Mouse (Mus musculus) kidney, postnatal 36 days (tissue): ENCODE measurements around the gene Hist1h4k.
A peak's percentile ranks its signal among the peaks of the same experiment; 100 is the strongest.
"Not testable (repeated sequence)": the region's sequence is repeated elsewhere in the genome, so short reads cannot be mapped to it uniquely, and the experiment has no call there.

Experiments used
- DNase-seq, 2 experiments: peaks; one replicate each; pipeline ENCODE4 v3.0.0; 2021 to 2022; ENCODE audit warnings: mixed read lengths in 2 of 2

Gene Hist1h4k

GRCm38 (mm10) chr13:21750159-21751017 lies at the start of gene Hist1h4k:
Gene Hist1h4k, minus strand, starts transcription at chr13:21750505.
- DNase-seq, result peak; percentile 84 to 90

- not testable (repeated sequence) for DNase-seq
These were observed 46.9 kb upstream of the Hist1h4k start for GRCm38 (mm10) chr13:21797163-21797562.

GRCm38 (mm10) chr13:21795584-21795983 lies 45.3 kb upstream of the Hist1h4k start:
- no peak for DNase-seq

GRCm38 (mm10) chr13:21790601-21791283 lies 40.4 kb upstream of the Hist1h4k start:
- DNase-seq, result no peak

GRCm38 (mm10) chr13:21789925-21790324 lies 39.6 kb upstream of the Hist1h4k start:
- DNase-seq, result no peak

GRCm38 (mm10) chr13:21787760-21788593 lies 37.7 kb upstream of the Hist1h4k start:
- DNase-seq, result no peak

GRCm38 (mm10) chr13:21786899-21787629 lies 36.8 kb upstream of the Hist1h4k start, which contains the start of the genes Hist1h2an and Hist1h2bp:
Gene Hist1h2an, minus strand, starts transcription at chr13:21787218.
Gene Hist1h2bp, plus strand, starts transcription at chr13:21787461.
- peak; percentile 76 to 93 for DNase-seq

GRCm38 (mm10) chr13:21786189-21786898 lies 36.0 kb upstream of the Hist1h4k start:
- DNase-seq, result no peak

GRCm38 (mm10) chr13:21784311-21784710 lies 34.0 kb upstream of the Hist1h4k start:
- no peak for DNase-seq

- DNase-seq, result peak in 1 of 2 experiments; percentile 17
These were observed 33.4 kb upstream of the Hist1h4k start for GRCm38 (mm10) chr13:21783734-21784161.

- peak; percentile 46 to 73 for DNase-seq
These were observed 32.9 kb upstream of the Hist1h4k start, which contains the start of gene Hist1h3i for GRCm38 (mm10) chr13:21783255-21783617. Gene Hist1h3i, minus strand, starts transcription at chr13:21783370.

GRCm38 (mm10) chr13:21782361-21783254 lies 32.3 kb upstream of the Hist1h4k start:
- not testable (repeated sequence) for DNase-seq

GRCm38 (mm10) chr13:21781639-21782038 lies 31.3 kb upstream of the Hist1h4k start:
- DNase-seq, result no peak

- no peak for DNase-seq
These were observed 30.8 kb upstream of the Hist1h4k start for GRCm38 (mm10) chr13:21781021-21781555.

- peak; percentile 29 to 45 for DNase-seq
These were observed 29.7 kb upstream of the Hist1h4k start, which contains the start of gene Hist1h1b for GRCm38 (mm10) chr13:21779767-21780731. Gene Hist1h1b, minus strand, starts transcription at chr13:21780625.

- DNase-seq, result peak; percentile 70 to 79
These were observed 28.8 kb upstream of the Hist1h4k start for GRCm38 (mm10) chr13:21778814-21779766.

- no peak for DNase-seq
These were observed 5.4 kb upstream of the Hist1h4k start for GRCm38 (mm10) chr13:21755707-21756106.
